Mouse (Mus musculus) lung, adult 2 months (tissue): Measurements from ENCODE around the gene Gde1.

Experiments
- CTCF ChIP-seq: fragments of 200-500 bp; IDR thresholded peaks from 2 replicates; pipeline ENCODE4 v1.5.1; 2011; ENCODE audit warnings: mild to moderate bottlenecking, low read length, control low read depth; ENCODE audit not compliant: insufficient read depth
- POLR2A ChIP-seq: fragments of 200-500 bp; IDR thresholded peaks from 2 replicates; pipeline ENCODE4 v1.6.1; 2011; ENCODE audit warnings: low read depth, mild to moderate bottlenecking, control low read depth, low read length, borderline replicate concordance; ENCODE audit errors: extremely low read depth

DNA sequence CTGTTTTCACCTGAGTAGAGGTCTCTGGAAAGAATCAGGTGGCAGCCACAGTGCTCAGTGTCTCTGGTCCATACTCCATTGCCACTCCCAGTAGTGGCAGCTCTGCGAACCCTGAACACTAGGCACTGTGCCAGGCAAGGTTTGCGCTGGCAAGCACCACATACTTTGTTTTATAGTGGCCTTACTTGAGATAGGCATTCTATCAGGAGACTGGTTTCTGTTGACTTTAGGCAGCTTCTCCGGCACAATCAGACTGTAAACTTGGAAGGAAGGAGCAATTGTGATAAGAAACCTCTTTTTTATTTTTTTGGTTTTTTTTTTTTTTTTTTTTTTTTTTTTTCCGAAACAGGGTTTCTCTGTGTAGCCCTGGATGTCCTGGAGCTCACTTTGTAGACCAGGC lies 2.4 kb upstream of the Gde1 start:
- TF ChIP-seq CTCF (no peak), POLR2A (no peak)
